Mouse (Mus musculus) right cerebral cortex, postnatal 10 days (tissue): Measurements from ENCODE around the gene Pcp2.
"Not testable (repeated sequence)": the region's sequence is repeated elsewhere in the genome, so short reads cannot be mapped to it uniquely, and the experiment has no call there.

Experiments used
- DNase-seq, 2 experiments: peaks; one replicate each; pipeline ENCODE4 v3.0.0; 2021; ENCODE audit warnings: low spot score in 2 of 2

The Pcp2 gene

DNA sequence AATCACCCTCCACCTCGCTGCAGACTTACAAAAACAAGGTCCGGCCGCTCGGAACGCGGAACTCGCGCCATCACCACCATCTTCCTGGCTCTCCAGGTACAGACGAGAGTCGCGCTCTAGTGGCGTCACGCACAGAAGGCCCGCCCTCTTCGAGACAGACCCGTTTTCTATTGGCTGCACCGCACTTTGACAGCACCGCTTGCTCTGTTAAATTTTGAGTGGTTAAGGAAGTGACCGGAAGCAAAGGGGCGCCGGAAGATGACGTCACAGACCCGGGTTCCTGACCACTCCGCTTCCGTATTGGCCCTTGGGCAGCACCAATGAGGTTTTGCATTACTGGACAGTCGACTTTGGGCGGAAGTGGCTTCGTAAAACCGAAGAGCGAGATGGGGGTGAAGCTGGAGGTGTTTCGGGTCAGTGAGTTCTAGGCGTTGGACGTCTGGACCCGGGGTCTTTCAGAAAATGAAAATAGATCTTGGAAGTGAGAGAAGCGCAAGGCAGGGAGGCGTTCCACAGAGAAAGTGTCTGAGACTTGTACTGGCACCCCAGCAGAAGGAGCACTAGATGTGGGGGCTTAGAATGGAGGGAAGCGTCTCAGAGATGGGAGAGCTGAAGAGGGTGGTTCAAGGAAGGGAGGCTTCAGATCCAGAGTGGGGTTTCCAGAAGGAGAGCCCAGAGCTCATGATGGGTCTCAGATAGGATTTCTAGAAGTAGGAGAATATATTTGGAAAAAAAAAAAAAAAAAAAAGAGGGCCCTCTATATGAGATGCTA, 4.0 kb downstream of the Pcp2 start, which contains the start of the genes Xab2 and Pet100:
Xab2 (minus strand) TSS at position 118 of the 772 bp plus-strand sequence.
Pet100 (plus strand) TSS at position 350 of the 772 bp plus-strand sequence.
- peak; percentile 100 for DNase-seq

- no peak for DNase-seq
Measured at GRCm38 (mm10) chr8:3609816-3610150, 15.6 kb downstream of the Pcp2 start.

GRCm38 (mm10) chr8:3609046-3609815, 16.1 kb downstream of the Pcp2 start:
- no peak for DNase-seq

GRCm38 (mm10) chr8:3607822-3608221, 17.5 kb downstream of the Pcp2 start:
- DNase-seq: no peak

GRCm38 (mm10) chr8:3606593-3606992, 18.8 kb downstream of the Pcp2 start:
- DNase-seq: no peak

GRCm38 (mm10) chr8:3603439-3603838, 21.9 kb downstream of the Pcp2 start:
- DNase-seq: no peak

- no peak for DNase-seq
Measured at GRCm38 (mm10) chr8:3600401-3600800, 24.9 kb downstream of the Pcp2 start.

DNA sequence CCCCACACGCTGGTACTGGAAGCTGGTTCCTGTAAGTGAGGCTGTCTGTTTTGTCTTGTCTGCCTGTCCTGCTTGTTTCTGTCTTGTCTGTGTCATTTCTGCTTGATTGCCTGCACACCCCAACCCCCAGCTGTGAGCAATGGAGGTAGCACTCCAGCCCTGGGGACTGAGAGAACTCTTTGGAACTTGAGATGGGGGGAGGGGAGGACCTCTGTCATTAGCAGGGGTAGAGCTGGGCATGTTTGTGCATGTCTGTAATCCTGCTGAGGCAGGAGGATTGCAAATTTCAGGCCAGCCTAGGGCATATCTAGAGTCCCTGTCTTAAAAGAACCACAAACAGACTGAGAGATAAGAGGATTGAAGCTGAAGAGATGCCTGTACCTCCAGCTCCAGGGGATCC, 26.1 kb downstream of the Pcp2 start:
- DNase-seq: no peak

DNA sequence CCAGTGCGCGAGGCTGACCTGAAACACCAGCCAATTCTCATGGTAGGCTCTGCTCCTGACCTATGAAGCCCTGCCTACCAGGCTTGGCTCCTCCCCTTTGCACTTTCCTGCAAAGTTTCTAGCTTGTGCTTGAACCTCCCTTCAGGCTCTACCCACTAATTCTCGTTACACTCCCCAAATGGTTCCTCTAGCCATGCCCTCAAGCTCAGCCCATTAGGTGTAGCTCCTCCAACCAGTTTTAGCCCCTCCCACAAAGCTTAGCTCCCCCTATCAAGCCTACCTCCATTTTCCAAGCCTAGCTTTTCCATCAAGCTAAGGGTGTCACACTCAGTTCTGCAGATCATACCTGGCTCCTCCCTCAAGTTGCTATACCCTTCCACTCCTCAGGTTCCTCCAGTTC, 27.3 kb downstream of the Pcp2 start:
- no peak for DNase-seq

DNA sequence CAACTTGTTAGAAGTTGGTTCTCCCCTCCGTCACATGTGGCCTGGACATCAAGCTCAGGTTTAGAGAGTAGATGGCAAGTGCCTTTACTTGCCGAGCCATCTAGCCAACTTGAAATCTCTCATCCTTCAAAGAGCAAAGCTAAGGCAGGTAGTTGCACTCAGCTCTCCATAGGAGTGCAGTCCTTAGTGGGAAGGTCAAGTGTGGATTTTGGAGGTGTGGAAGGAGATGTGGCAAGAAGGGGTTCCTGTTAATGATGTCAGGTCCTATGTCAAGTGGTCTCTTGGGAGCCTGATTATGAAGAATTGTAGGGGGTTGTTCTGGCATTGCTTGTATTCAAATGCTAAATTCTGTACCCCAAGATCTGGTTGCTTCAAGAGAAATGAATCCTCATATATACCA, 30.9 kb downstream of the Pcp2 start:
- DNase-seq: no peak

- DNase-seq: no peak
Measured at GRCm38 (mm10) chr8:3593470-3593869, 31.9 kb downstream of the Pcp2 start.

DNA sequence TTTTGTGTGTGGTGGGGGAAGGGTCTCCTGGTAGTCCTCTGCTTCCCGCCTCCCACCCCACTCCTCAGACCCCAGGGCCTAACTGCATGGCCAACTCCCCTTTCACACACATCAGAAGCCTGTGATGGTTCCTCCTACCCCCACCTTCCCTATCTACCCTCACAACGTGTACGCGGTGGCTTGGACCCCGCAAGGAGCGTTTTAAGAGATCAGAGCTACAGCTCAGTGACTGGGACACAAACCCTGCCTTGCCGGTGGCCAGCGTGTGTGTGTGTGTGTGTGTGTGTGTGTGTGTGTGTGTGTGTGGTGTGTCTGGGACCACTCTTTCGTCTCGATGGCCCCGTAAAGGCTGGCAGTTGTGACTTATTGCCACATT, 37.1 kb downstream of the Pcp2 start:
- peak; percentile 33 to 45 for DNase-seq

GRCm38 (mm10) chr8:3587391-3588257, 37.7 kb downstream of the Pcp2 start:
- DNase-seq: peak; percentile 84 to 85

DNA sequence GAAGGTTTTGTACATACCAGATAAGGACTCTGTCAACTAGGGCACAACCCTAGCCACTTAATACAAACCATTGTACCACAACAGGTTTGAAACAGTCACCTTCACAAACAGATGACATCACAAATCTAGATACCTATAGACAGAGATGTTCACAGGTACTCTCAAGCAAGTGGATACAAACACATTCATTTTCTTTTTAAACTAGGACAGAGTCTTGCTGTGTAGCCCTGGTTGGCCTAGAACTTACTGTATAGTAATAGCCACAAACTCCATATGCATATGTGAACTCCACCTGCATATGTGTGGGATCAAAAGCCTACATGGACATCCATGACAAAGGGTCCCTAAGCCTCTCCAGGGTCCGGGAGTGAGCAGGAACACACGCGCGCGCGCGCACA, 38.4 kb downstream of the Pcp2 start, which contains the start of gene Camsap3:
Camsap3 (plus strand) TSS at position 301 of the 398 bp plus-strand sequence.
- DNase-seq: no peak

- DNase-seq: no peak
Measured at GRCm38 (mm10) chr8:3586452-3586851, 38.9 kb downstream of the Pcp2 start.

GRCm38 (mm10) chr8:3581961-3582360, 43.4 kb downstream of the Pcp2 start:
- DNase-seq: not testable (repeated sequence)

- DNase-seq: no peak
Measured at GRCm38 (mm10) chr8:3579390-3580364, 45.7 kb downstream of the Pcp2 start.

- DNase-seq: no peak
Measured at GRCm38 (mm10) chr8:3576211-3576960, 49.0 kb downstream of the Pcp2 start.

- no peak for DNase-seq
Measured at GRCm38 (mm10) chr8:3574546-3574945, 50.8 kb downstream of the Pcp2 start.
